Mouse (Mus musculus): ENCODE measurements around the gene Rbpj. TPM values are rescaled to one million over a fixed set of nuclear protein-coding genes. Genes with fewer than 3 reads are reported as not detected.

Rbpj gene
- total and polyA plus RNA-seq, 3 experiments, result 40.5 to 62.8 (median 61.3) TPM

- no peak for TF ChIP-seq MAFK (IDR thresholded peaks at IDR 0.05; ENCODE audit: insufficient replicate concordance, low read length)
These were observed 123.4 kb downstream of the Rbpj start (continued) for GRCm38 (mm10) chr5:53589172-53589960.

DNA sequence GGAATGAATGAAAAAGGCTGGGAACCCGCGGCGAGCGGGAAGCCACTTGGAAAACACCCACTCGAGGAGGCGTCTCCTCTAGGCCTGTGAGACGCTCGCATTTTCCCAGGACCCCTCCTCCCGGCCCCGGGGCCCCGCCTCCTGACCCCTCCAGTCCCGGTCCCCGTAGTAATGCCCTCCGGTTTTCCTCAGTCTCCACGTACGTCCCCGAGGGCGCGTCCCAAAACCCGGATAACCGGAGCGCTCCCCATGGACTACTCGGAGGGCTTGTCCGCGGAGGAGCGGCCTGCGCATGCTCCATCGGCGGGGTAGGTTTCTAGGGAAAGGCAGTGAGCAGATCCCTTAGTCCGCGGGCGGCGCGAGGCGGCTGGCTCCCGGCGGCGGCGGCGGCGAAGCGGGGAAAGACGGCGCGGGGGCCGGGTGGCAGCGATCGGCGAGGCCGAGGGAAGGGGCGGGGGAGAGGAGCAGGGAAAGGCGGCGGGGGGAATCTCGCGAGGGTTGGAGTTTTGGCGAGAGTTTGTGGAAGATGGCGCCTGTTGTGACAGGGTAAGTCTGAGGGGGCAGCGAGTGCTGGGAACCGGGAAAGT is 124.3 kb downstream of the Rbpj start:
- peak overlapping the region; percentile 95 for H3K9ac ChIP-seq (ENCODE audit: insufficient read depth, low read depth)
- peak overlapping the region; percentile 82 for H3K27ac ChIP-seq (ENCODE audit: insufficient read depth, low read depth)
- H3K4me3 ChIP-seq (replicated peaks in 1 of 3; ENCODE audit: low read depth in 2 of 3, low read length in 2 of 3, poor library complexity in 1 of 3), result peak overlapping the region; percentile 86 to 93 (median 87)
- DNase-seq (ENCODE audit: extremely low read depth), result peak; percentile 90
- in situ Hi-C loops (cut with MboI; ENCODE audit: low pct_ligation_motif_present, low pct_unique_long_range_greater_than_20kb, low sequenced_read_pairs), result loop anchor here (5.0 to 10.0 kb wide), 4 partner anchors 43 to 233 kb away; no protein-coding TSS in a partner anchor
- H3K9me3 ChIP-seq (replicated peaks; ENCODE audit: low read length), result no peaks in the 10 kb centered on the region
- no peaks in the 10 kb centered on the region for H3K36me3 ChIP-seq (replicated peaks in 1 of 2; ENCODE audit: control insufficient read depth in 1 of 2, insufficient read depth in 1 of 2, low read length in 1 of 2)
- peaks cover 39% of the 10 kb centered on the region for H3K79me2 ChIP-seq (replicated peaks; ENCODE audit: control insufficient read depth, extremely low read depth, insufficient read depth, poor library complexity, severe bottlenecking)
- peaks cover 4 to 37% of the 10 kb centered on the region in 2 experiments; a peak in 3 of 4 replicates for H3K4me1 ChIP-seq (ENCODE audit: control insufficient read depth in 1 of 2, insufficient read depth in 2 of 2)
- H3K27me3 ChIP-seq (replicated peaks), result no peaks in the 10 kb centered on the region
- dilution Hi-C loops (cut with MboI; ENCODE audit: extremely low pct_ligation_motif_present, extremely low pct_unique_long_range_greater_than_20kb, low sequenced_read_pairs), result no loop called here
- peak overlapping the region; percentile 18 for H3K4me2 ChIP-seq (ENCODE audit: insufficient read depth, low read depth, poor library complexity, severe bottlenecking)
- TF ChIP-seq ZMIZ1 (IDR thresholded peaks at IDR 0.05; ENCODE audit: low read depth, low read length) (0 out of 2 replicates have a peak, but pooled peaks have one; percentile 36), TBP (conservative IDR thresholded peaks at IDR 0.05; ENCODE audit: low read depth, low read length) (no peak), GABPA (IDR thresholded peaks at IDR 0.05; ENCODE audit: insufficient replicate concordance, low read depth, low read length) (no peak), TCF12 (IDR thresholded peaks at IDR 0.05; ENCODE audit: low read depth, low read length) (peak; percentile 42; the same call in 1 of the 2 replicates), ELF1 (IDR thresholded peaks at IDR 0.05; ENCODE audit: low read depth, low read length) (peak; percentile 23; the same call in 1 of the 2 replicates), MAFK (IDR thresholded peaks at IDR 0.05; ENCODE audit: insufficient replicate concordance, low read length) (no peak), E2F4 (IDR thresholded peaks at IDR 0.05; ENCODE audit: insufficient replicate concordance, low read depth, low read length) (no peak), MYC (IDR thresholded peaks at IDR 0.05; ENCODE audit: low read depth, low read length) (no peak), MXI1 (IDR thresholded peaks at IDR 0.05; ENCODE audit: low read depth, low read length) (no peak), EP300 (IDR thresholded peaks at IDR 0.05; ENCODE audit: low read length) (no peak), HCFC1 (IDR thresholded peaks at IDR 0.05; ENCODE audit: low read depth, low read length) (peak; percentile 60), PAX5 (IDR thresholded peaks at IDR 0.05; ENCODE audit: low read length) (no peak), SMC3 (IDR thresholded peaks at IDR 0.05; ENCODE audit: low read depth, low read length) (peak; percentile 6; the same call in 1 of the 2 replicates), ETS1 (conservative IDR thresholded peaks at IDR 0.05; ENCODE audit: low read depth, low read length) (0 out of 2 replicates have a peak, but pooled peaks have one; percentile 17), POLR2AphosphoS2 (IDR thresholded peaks at IDR 0.05; ENCODE audit: low read depth, low read length) (no peak), NELFE (IDR thresholded peaks at IDR 0.05; ENCODE audit: low read depth, low read length) (no peak), MAX (IDR thresholded peaks at IDR 0.05; ENCODE audit: low read length) (no peak; the same call in 1 of the 2 replicates), CHD1 (IDR thresholded peaks at IDR 0.05; ENCODE audit: low read depth, low read length) (no peak), JUN (IDR thresholded peaks at IDR 0.05; ENCODE audit: insufficient read depth, low read depth, low read length) (no peak), POLR2A (IDR thresholded peaks at IDR 0.05; ENCODE audit: low read depth, low read length) (peak; percentile 58), CHD2 (IDR thresholded peaks at IDR 0.05; ENCODE audit: low read length) (peak; percentile 97), NRF1 (IDR thresholded peaks at IDR 0.05; ENCODE audit: low read depth, low read length) (peak; percentile 87), CTCF (conservative IDR thresholded peaks at IDR 0.05 in 1 of 2, IDR thresholded peaks at IDR 0.05 in 1 of 2; ENCODE audit: low read depth in 2 of 2, low read length in 2 of 2) (no peak), MEF2A (IDR thresholded peaks at IDR 0.05; ENCODE audit: borderline replicate concordance, low read depth, low read length) (no peak), KAT2A (IDR thresholded peaks at IDR 0.05; ENCODE audit: insufficient replicate concordance, low read length) (no peak), ZC3H11A (IDR thresholded peaks at IDR 0.05; ENCODE audit: low read depth, low read length) (no peak), SIN3A (IDR thresholded peaks at IDR 0.05; ENCODE audit: low read length) (no peak; the same call in 1 of the 2 replicates), IRF4 (IDR thresholded peaks at IDR 0.05; ENCODE audit: low read depth, low read length) (no peak; the same call in 1 of the 2 replicates), USF1 (IDR thresholded peaks at IDR 0.05; ENCODE audit: low read depth, low read length) (no peak), JUND (conservative IDR thresholded peaks at IDR 0.05; ENCODE audit: low read depth, low read length) (no peak), USF2 (conservative IDR thresholded peaks at IDR 0.05; ENCODE audit: low read depth, low read length) (no peak), RAD21 (IDR thresholded peaks at IDR 0.05; ENCODE audit: low read depth, low read length) (no peak), ZNF384 (IDR thresholded peaks at IDR 0.05; ENCODE audit: low read depth, low read length) (no peak), UBTF (IDR thresholded peaks at IDR 0.05; ENCODE audit: low read depth, low read length) (no peak), MAZ (IDR thresholded peaks at IDR 0.05; ENCODE audit: low read depth, low read length) (peak; percentile 86; the same call in 1 of the 2 replicates)
